ENCODE assay signal across 21 mouse cellular contexts in genomic region chr1:160789876-160790275, GRCm38 (mm10). TPM values are rescaled to one million over a fixed set of nuclear protein-coding genes. Genes with fewer than 3 reads are reported as not detected.
DNase-seq lines count a peak whose midpoint lies in the region; ATAC-seq and TF ChIP-seq lines count a peak whose summit lies in the region.
"Had no signal": no experiment of that assay in that cellular context is flagged by ENCODE, and none has a peak within 500 bp of the region (broad histone marks: within the 10 kb centered on the region; RNA-seq: fewer than 3 reads in every experiment).

No protein-coding gene starts in this region.

- H3K27me3 ChIP-seq in hindbrain, postnatal 0 days (ENCODE audit: insufficient read depth, low read length): no peaks in the 10 kb centered on the region
- no peaks in the 10 kb centered on the region for H3K27me3 ChIP-seq in hindbrain, embryonic 16.5 days (replicated peaks; ENCODE audit: control insufficient read depth, insufficient read depth, low read length)
- peaks cover 13% of the 10 kb centered on the region for H3K27me3 ChIP-seq in E14TG2a.4 (ENCODE audit: insufficient read depth, low read length)
- H3K27me3 ChIP-seq in forebrain, embryonic 11.5 days (ENCODE audit: control insufficient read depth, insufficient read depth, low read length): no peaks in the 10 kb centered on the region
- H3K27me3 ChIP-seq: heart, embryonic 12.5 days; limb, embryonic 15.5 days; lung, embryonic 15.5 days; midbrain, embryonic 12.5 days had no signal

- no peak overlapping the region for H3K27ac ChIP-seq in hindbrain, postnatal 0 days
- no peak overlapping the region for H3K27ac ChIP-seq in hindbrain, embryonic 16.5 days (ENCODE audit: low read depth, low read length)
- no peak overlapping the region for H3K27ac ChIP-seq in forebrain, embryonic 11.5 days (ENCODE audit: low read depth, low read length)
- H3K27ac ChIP-seq: hindbrain, embryonic 14.5 days; limb, embryonic 15.5 days; lung, embryonic 15.5 days; midbrain, embryonic 12.5 days had no signal

- H3K36me3 ChIP-seq in hindbrain, postnatal 0 days (ENCODE audit: insufficient read depth, low read length): no peaks in the 10 kb centered on the region
- H3K36me3 ChIP-seq in hindbrain, embryonic 16.5 days (ENCODE audit: control insufficient read depth, insufficient read depth, low read length): no peaks in the 10 kb centered on the region
- H3K36me3 ChIP-seq in E14TG2a.4 (ENCODE audit: insufficient read depth, low read length): no peaks in the 10 kb centered on the region
- no peaks in the 10 kb centered on the region for H3K36me3 ChIP-seq in forebrain, embryonic 11.5 days (ENCODE audit: control insufficient read depth, insufficient read depth, low read length)
- H3K36me3 ChIP-seq: heart, embryonic 12.5 days; limb, embryonic 15.5 days; lung, embryonic 15.5 days; midbrain, embryonic 12.5 days had no signal

- 0 out of 2 replicates have a peak, but pooled peaks have one; percentile 14 for TF ChIP-seq CTCF in hindbrain, postnatal 0 days (IDR thresholded peaks at IDR 0.05; ENCODE audit: low read depth)
- 0 out of 2 replicates have a peak, but pooled peaks have one; percentile 6 for TF ChIP-seq CTCF in E14TG2a.4 (conservative IDR thresholded peaks at IDR 0.05; ENCODE audit: low read length)

- no peak for DNase-seq in hindbrain, postnatal 0 days (ENCODE audit: low spot score)
- peak; percentile 17 for DNase-seq in 3T3-L1 (ENCODE audit: low read depth, low spot score)
- peak; percentile 50 for DNase-seq in induced T-regulatory cell, adult 2 months (ENCODE audit: low read depth)
- DNase-seq in cerebellum, adult 18-20 months: no peak
- no peak for DNase-seq in embryo, embryonic 10 days (ENCODE audit: low spot score)
- no peak for DNase-seq in forebrain, embryonic 11.5 days (ENCODE audit: low spot score)
- DNase-seq: adrenal gland, postnatal 10 days; cerebellum, postnatal 10 days; embryo, embryonic 11 days; kidney, adult 18-20 months; kidney, postnatal 10 days; thymus, postnatal 36 days had no signal

- no peak overlapping the region for H3K9ac ChIP-seq in hindbrain, postnatal 0 days (replicated peaks; ENCODE audit: low read length)
- no peak overlapping the region for H3K9ac ChIP-seq in hindbrain, embryonic 16.5 days (ENCODE audit: low read depth, low read length)
- no peak overlapping the region for H3K9ac ChIP-seq in forebrain, embryonic 11.5 days (ENCODE audit: low read length)
- H3K9ac ChIP-seq: heart, embryonic 12.5 days; hindbrain, embryonic 14.5 days; limb, embryonic 15.5 days; lung, embryonic 15.5 days; midbrain, embryonic 12.5 days had no signal

- H3K4me1 ChIP-seq in hindbrain, postnatal 0 days (ENCODE audit: insufficient read depth, low read length): no peaks in the 10 kb centered on the region
- H3K4me1 ChIP-seq in hindbrain, embryonic 16.5 days (ENCODE audit: control insufficient read depth, insufficient read depth, low read depth, low read length): peaks cover 4% of the 10 kb centered on the region
- H3K4me1 ChIP-seq in E14TG2a.4 (replicated peaks; ENCODE audit: low read depth, low read length): peaks cover 14% of the 10 kb centered on the region
- H3K4me1 ChIP-seq in forebrain, embryonic 11.5 days (replicated peaks; ENCODE audit: control insufficient read depth, insufficient read depth, low read length): peaks cover 2% of the 10 kb centered on the region; the same call in 1 of the 2 replicates

- no peak for ATAC-seq in hindbrain, postnatal 0 days
- ATAC-seq in hindbrain, embryonic 16.5 days: no peak
- no peak for ATAC-seq in forebrain, embryonic 11.5 days (replicated peaks; ENCODE audit: low FRiP score)
- ATAC-seq: activated CD4-positive, CD25-positive, alpha-beta regulatory T cell, adult 4 months had no signal

- H3K9me3 ChIP-seq in hindbrain, postnatal 0 days (ENCODE audit: low read length): no peaks in the 10 kb centered on the region
- H3K9me3 ChIP-seq in hindbrain, embryonic 16.5 days (ENCODE audit: control insufficient read depth, low read length): no peaks in the 10 kb centered on the region
- no peaks in the 10 kb centered on the region for H3K9me3 ChIP-seq in E14TG2a.4 (ENCODE audit: low read length)
- no peaks in the 10 kb centered on the region for H3K9me3 ChIP-seq in forebrain, embryonic 11.5 days (ENCODE audit: control insufficient read depth, low read length)
- H3K9me3 ChIP-seq: heart, embryonic 12.5 days; limb, embryonic 15.5 days; lung, embryonic 15.5 days; midbrain, embryonic 12.5 days had no signal

- H3K4me2 ChIP-seq in hindbrain, postnatal 0 days (ENCODE audit: low read depth, low read length): no peak overlapping the region
- H3K4me2 ChIP-seq in hindbrain, embryonic 16.5 days (ENCODE audit: low read length): no peak overlapping the region
- no peak overlapping the region for H3K4me2 ChIP-seq in forebrain, embryonic 11.5 days (ENCODE audit: low read depth, low read length, severe bottlenecking)
- H3K4me2 ChIP-seq: heart, embryonic 12.5 days; hindbrain, embryonic 14.5 days; limb, embryonic 15.5 days; lung, embryonic 15.5 days; midbrain, embryonic 12.5 days had no signal

- WGBS in hindbrain, postnatal 0 days: 79% methylated on average over 3 of the region's 3 CpGs
- 84% methylated on average over 3 of the region's 3 CpGs for WGBS in hindbrain, embryonic 16.5 days
- 79% methylated on average over 3 of the region's 3 CpGs for WGBS in forebrain, embryonic 11.5 days

- H3K4me3 ChIP-seq in hindbrain, postnatal 0 days (ENCODE audit: low read length): no peak overlapping the region
- no peak overlapping the region for H3K4me3 ChIP-seq in hindbrain, embryonic 16.5 days (ENCODE audit: low read length)
- no peak overlapping the region for H3K4me3 ChIP-seq in E14TG2a.4 (replicated peaks; ENCODE audit: low read length)
- no peak overlapping the region for H3K4me3 ChIP-seq in forebrain, embryonic 11.5 days (ENCODE audit: low read depth, low read length)
- H3K4me3 ChIP-seq: heart, embryonic 12.5 days; limb, embryonic 15.5 days; lung, embryonic 15.5 days; midbrain, embryonic 12.5 days; myocyte had no signal

RNA-seq across cellular contexts. Expression of gene Rabgap1l, which starts 3.1 kb away (rescaled TPM):
- total RNA-seq in hindbrain, postnatal 0 days (2014; rRNA removed): 70.5 and 78.7 TPM in 2 replicates
- 24.3 and 28.5 TPM in 2 replicates for polyA plus RNA-seq in hindbrain, postnatal 0 days (2015; fragmentation: Nextera tagmentation; extraction: Ambion mirVana)
- 30.0 and 32.7 TPM in 2 replicates for polyA plus RNA-seq in hindbrain, embryonic 16.5 days (2015; fragmentation: Nextera tagmentation; extraction: Ambion mirVana)
- 11.5 and 17.4 TPM in 2 replicates for polyA plus RNA-seq in forebrain, embryonic 11.5 days (2014; fragmentation: Nextera tagmentation; extraction: Ambion mirVana)

Comparison
In these comparisons a context has a peak if more than half of its experiments do, and no peak if none do; other contexts are left out.
1. DNase-seq: peak in 3T3-L1 (single experiment) and induced T-regulatory cell, adult 2 months (single experiment); none in hindbrain, postnatal 0 days (single experiment), cerebellum, adult 18-20 months (0 of 2), embryo, embryonic 10 days (single experiment) and forebrain, embryonic 11.5 days (single experiment).